Mouse (Mus musculus): ENCODE measurements at regions not wholly inside any gene's neighbourhood (a gene's known extent, or its start where the extent isn't known, plus 50 kb on each side); places are given as distances from the start of the nearest gene placed in this dataset.

DNA sequence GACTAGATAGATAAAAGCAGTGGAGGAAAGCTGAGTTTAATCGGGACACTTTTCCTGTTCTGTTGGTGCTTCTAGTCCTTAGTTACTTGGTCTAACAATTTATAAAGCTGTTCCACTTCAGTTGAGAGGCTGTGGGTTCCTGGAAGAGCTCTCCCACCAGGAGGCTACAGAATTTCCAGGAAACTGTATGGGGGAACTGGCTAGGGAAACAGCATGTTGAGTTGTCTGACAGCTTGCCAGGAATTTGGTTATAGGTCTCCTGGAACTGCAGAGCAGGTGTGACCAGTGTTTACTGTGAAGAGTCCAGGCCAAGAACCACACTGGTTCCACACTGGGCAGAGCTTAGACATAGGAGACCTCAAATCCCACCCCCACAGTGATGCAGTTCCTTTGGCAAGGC, 65.0 kb upstream of the Pik3cg start:
- no peak for DNase-seq (ENCODE audit: low read depth in 1 of 2, low spot score in 2 of 2)

DNA sequence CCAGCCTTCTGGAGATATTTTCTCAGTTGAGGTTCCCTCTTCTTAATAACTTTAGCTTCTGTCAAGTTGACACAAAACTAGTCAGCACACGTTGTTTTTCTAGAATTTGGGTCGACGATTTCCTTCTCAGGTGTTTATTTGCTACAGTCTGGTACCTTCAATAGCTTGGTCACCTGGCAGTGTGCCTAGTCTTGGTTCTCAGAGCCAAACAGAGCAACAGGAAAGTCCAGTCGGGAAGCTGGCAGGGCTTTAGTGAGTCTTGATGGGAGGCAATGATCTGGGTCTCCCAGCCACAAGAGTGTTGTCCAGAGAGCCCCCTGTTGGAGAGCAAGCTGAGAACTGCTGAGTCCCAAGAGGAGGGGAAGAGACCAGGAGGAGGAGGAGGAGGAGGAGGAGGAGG, 71.4 kb upstream of the Pik3cg start:
- no peak for DNase-seq (ENCODE audit: low read depth in 1 of 2, low spot score in 2 of 2)

DNA sequence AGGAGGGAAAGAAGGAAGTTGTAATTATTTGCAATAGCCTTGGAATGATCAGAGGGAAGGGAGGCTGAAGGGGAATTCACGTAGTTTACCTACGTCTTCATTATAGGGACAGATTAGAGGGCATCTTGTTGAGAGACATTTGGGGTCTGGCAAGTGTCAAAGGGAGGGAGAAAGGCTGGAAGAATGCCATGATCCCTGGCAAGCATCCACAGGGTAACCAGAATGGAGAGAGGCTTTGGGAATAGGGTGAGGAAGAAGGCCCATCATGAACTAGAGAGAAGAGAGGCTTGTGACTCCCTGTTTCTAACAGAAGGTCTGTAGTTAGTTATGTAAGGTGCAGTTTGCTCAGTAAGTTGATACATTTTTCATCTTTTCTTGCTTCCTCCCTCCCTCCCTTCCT, 71.8 kb upstream of the Pik3cg start:
- DNase-seq (ENCODE audit: low read depth in 1 of 2, low spot score in 2 of 2): no peak

DNA sequence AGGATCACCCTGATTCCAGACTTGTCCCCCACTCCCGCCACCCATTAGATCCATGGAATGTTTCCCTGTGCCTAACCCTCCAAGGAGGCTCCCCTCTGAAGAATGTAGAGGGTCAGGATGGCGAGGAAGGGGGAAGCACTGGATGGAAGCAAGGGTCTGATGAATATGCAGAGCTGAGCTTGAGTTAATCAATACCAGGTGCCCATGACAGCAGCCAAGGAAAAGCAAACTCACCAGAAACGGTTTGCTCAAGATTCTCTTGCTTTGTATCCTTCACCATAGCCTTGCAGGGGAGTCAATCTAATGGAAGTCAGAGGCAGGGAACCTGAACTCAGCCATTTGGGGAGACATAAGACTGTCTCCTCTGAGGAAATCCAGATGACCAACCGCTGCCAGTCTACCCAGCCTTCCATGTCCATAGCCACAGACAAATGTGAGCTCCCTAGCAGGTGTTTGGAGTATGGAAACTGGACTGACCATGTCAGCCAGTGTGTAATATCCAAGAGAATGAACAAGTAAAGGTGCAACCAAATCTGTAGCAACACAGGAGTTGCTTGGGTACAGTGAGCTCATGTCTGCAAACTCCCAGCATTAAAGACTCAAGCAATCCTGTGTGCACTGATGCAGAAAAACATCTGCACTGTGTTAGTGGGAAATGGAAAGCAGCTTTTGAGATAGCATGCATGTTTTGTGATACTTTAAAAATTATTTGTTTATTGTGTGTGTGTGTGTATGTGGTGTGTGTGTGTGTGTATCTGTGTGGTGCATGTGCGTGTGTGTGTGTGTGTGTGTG, 74.1 kb upstream of the Pik3cg start:
- no peak for DNase-seq (ENCODE audit: low read depth in 1 of 2, low spot score in 2 of 2)

DNA sequence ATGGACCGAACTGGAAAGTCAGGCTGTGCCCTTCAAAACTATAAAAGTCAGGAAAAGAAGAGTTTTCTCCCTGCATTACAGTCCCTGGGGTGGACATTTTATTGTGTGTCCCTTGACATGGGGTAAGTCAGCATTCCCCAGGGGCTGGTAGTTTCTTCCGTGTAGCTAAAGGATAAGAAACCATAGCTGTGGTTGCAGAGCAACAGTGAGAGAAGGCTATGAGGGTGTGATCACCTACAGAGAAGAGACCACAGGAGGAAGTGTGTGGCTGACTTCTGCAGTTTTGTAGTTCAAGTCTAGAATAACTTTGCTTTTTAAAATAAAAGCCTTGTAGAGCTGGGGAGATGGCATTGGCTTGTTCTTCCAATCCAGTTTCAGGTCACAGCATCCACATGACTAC, 76.6 kb upstream of the Pik3cg start:
- no peak for DNase-seq (ENCODE audit: low read depth in 1 of 2, low spot score in 2 of 2)

DNA sequence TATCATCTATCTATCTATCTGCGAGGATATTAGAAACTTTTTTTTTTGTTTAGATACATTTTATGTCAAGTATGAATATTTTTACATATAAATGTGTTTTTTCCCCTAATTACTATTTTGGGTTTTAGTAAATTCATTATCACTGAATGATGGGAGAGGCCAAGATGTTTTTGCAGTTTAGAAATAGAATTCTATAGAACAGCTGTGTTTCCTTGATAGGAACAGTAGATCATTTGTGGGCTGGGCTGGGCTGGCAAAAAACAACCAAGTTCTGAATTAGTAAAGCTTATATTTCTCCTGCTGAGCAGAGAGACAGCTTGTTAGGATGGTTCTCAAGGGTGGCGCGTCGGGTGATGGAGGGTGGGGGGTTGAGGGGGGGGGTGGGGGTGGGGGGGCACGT, 78.2 kb upstream of the Pik3cg start:
- DNase-seq (ENCODE audit: low read depth in 1 of 2, low spot score in 2 of 2): no peak

DNA sequence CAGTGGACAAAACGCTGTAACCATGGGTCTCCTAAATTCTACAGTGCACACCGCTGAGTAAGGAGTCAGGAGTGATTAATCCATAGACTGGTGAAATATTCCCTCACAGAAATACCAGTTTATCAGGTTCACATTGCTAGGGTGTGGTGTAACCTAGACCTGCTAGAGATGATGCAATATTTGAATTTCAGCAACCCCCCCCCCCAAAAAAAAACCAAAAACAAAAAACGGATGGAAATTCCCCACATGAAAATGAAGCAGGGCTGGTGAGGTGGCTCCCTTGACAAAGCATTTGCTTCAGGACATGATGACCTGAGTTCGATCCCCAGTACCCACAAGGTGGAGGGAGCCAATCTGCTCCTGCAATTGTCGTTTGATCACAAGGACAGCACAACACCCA, 82.7 kb upstream of the Pik3cg start:
- DNase-seq (ENCODE audit: low read depth in 1 of 2, low spot score in 2 of 2): no peak

DNA sequence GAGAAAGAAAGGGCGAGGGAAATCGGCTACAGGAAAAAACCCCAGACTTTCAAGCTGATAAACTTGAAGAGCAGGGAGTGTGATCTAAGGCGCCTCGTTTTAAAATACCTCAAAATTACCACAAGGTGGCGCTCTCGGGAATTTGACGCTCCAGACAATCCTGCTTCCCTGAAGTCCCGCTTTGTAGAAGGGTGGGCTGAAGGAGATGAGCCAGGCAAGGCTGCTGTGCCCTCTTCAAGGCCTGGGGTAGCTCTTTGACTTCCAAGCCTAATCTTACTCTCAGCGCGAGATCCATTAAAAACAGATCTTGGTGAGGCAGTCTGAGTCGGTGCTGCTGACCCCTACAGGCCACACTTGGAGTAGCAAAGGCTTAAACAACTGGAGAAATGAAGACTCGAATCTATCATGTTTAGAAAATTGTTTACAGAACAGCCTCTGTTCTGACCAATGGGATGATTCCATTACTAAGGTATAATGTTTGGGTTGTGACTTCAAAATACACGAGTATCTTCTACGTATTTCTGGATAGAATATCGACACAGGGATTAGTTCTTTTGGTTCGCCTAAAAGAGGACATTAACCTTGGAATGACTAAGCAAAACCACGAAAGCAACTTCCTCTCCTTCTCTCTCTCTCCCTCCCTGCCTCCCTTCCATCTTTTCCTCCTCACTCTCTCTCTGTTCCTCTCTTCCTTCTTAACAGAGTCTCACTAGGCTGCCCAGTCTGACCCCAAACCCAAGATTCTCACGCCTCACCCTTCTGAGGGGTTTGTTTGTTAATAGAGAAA, 83.7 kb upstream of the Pik3cg start:
- peak; percentile 52 to 73 for DNase-seq (ENCODE audit: low read depth in 1 of 2, low spot score in 2 of 2)

DNA sequence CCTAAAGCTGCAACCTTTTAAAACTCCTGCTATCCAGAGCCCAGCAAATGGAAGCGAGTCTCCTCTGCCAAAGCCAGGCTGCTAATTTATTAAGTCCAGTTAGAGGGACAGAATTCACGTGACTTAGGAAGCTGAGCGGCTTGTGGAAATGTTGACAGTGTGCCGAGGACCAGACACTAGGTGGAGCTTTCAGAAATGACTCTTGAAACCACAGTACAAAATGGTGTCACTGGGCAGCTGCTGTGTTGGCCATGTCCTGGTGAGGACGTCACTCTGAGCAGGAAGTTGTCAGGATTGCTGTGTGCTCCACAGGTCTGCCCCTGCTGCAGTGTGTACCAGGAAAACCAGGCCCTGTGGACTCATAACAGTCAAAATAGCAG, 84.3 kb upstream of the Pik3cg start:
- peak; percentile 27 to 49 for DNase-seq (ENCODE audit: low read depth in 1 of 2, low spot score in 2 of 2)

DNA sequence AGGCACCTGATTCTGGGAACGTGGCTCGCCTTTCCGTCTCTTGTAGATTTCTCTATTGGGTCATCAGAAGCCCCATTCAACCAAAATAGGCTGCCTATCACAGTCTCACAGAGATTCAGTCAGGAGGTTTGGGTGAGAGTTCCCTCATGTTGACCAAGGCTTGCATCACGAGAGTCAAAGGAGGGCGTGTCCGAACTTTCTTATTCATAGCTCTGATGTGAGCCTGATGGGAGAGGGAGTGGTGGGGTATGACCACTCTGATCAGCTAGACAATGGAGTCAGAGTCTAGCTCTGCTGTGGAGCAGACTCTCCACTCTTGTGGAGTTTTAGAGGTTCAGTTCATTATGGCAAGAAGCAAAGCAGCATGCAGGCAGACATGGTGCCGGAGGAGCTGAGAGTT, 81.1 kb upstream of the Ccdc71l start:
- no peak for DNase-seq (ENCODE audit: low read depth in 1 of 2, low spot score in 2 of 2)

DNA sequence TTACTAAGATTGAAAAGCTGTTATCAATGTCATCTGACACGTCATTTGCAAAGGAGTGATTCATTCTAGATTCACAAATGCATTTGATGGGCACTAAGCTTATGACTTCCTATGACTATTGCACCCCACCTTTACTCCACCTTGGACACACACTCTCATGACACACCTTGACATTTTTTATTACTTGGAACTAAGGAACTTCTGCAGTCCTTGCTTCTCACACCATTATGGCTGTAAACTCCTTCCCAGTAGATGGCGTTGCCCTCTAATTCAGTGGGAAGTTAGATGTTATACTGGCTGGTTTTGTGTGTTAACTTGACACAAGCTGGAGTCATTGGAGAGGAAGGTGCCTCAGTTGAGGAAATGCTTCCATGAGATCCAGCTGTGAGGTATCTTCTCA, 78.8 kb upstream of the Ccdc71l start:
- DNase-seq (ENCODE audit: low read depth in 1 of 2, low spot score in 2 of 2): no peak

DNA sequence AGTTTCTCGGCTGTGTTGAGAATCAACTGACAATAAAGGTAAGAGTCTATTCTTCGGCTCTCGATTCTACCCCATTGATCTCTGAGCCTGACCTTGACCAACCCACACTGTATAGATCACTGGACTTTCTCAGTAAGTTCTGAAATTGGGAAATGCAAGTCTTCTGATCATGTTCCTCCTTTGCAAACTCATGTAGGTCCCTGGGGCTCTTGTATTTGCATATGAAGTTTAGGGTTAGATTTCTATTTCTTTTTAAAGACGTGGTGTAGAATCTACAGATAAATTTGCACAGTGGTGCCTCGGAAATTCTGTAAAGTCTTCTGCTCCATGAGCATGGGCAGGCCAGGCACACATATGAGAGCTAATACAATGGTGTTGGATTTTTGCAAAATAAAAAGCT, 72.8 kb upstream of the Ccdc71l start:
- no peak for DNase-seq (ENCODE audit: low read depth in 1 of 2, low spot score in 2 of 2)

DNA sequence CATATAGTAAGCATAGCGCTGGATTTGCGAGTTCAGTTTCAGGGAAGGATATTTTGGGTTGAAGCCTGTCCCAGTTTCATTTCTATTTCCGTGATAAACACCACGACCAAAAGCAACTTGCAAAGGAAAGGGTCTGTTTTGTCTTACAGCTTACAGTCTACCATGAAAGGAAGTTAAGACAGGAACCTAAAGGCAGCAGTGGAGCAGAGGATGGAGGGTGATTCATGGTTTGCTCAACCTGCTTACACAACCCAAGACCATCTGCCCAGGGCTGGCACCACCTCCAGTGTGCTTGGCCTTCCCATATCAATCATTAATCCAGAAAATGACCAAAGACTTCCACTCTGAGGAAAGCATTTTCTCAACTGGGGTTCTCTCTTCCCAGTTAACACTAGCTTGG, 72.2 kb upstream of the Ccdc71l start:
- DNase-seq (ENCODE audit: low read depth in 1 of 2, low spot score in 2 of 2): peak in 1 of 2 experiments; percentile 21

DNA sequence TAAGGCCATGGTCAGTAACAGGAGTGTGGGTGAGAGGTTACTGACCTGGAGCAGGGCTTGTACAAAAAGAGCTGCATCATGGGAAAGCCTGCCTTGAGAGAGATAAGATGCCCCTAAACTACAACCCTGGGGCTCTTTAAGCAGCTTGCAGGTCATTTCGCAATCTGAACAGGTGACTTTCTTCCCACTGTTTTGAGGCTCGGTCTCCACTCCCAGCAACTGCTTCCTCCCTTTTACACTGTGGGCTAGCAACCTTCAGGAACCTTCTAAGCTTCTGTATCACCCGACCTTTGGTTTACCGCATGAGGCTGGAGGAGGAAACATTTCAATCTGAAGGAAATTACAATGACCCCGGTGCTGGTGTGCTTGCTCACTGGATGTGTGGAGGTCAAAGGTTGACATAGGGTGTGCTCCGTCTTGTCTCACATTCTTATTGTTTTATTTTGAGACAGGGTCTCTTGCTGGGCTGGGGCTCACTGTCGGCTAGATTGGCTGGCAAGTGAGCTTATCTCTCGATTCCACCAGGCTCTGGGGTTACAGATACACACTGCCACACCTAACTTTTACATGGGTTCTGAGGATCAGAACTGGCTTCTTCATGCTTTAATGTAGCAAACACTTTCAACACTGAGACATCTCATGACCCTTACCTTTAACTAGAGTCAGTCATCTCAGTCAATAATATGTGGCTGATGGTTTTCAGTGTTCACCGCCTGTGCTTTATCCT, 71.1 kb upstream of the Ccdc71l start:
- no peak for DNase-seq (ENCODE audit: low read depth in 1 of 2, low spot score in 2 of 2)

DNA sequence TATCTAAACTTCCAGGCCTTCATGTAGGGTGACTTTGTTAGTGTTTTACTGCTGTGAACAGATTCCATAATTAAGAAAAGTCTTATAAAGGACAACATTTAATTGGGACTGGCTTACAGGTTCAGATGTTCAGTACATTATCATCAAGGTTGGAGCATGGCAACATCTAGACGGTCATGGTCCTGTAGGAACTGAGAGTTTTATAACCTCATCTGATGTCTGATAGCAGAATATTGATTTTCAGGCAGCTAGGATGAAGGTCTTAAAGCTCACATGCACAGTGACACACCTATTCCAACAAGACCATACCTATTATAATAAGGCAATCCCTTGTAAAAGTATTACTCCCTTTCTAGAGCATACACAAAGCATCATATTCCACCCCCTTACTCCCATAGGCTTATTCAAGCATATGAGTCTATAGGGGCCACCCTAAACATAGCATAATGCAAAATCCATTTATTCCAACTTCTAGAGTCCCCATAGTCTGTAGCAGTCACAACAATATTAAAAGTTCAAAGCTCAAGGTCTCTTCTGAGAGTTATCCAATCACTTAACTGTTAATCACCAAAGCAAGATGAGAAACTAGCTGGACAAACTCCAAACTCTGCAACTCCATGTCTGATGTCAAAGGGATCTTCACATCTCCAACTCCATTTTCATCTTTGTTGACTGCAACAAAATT, 63.3 kb upstream of the Ccdc71l start:
- DNase-seq (ENCODE audit: low read depth in 1 of 2, low spot score in 2 of 2): no peak

Measured in monocyte, adult 2 months (primary cell).